In genomic region chr6:66401868-66402440, GRCm38 (mm10) we compare ENCODE assay signal across 11 mouse cellular contexts.
A peak's percentile ranks its signal among the peaks of the same experiment; 100 is the strongest.
DNase-seq lines count a peak whose midpoint lies in the region; ATAC-seq and TF ChIP-seq lines count a peak whose summit lies in the region.
"Had no signal": no experiment of that assay in that cellular context is flagged by ENCODE, and none has a peak within 500 bp of the region (broad histone marks: within the 10 kb centered on the region; RNA-seq: fewer than 3 reads in every experiment).

No protein-coding gene starts in this region.

- H3K36me3 ChIP-seq in heart, postnatal 0 days (replicated peaks; ENCODE audit: control insufficient read depth, insufficient read depth, low read length) = no peaks in the 10 kb centered on the region
- no peaks in the 10 kb centered on the region for H3K36me3 ChIP-seq in hindbrain, embryonic 12.5 days
- H3K36me3 ChIP-seq in neural tube, embryonic 11.5 days (ENCODE audit: control insufficient read depth, insufficient read depth, low read length) = no peaks in the 10 kb centered on the region
- H3K36me3 ChIP-seq: G1E; liver, embryonic 15.5 days had no signal

- no peak for DNase-seq in heart, postnatal 0 days (ENCODE audit: low spot score)
- no peak for DNase-seq in heart, postnatal 4 days
- DNase-seq in neural tube, embryonic 11.5 days (ENCODE audit: low spot score) = peak; percentile 12
- DNase-seq in adrenal gland, postnatal 4 days (ENCODE audit: low spot score in 2 of 2) = no peak
- no peak for DNase-seq in frontal cortex, postnatal 10 days (ENCODE audit: low spot score in 2 of 2)
- DNase-seq: adrenal gland, postnatal 10 days; gastrocnemius, postnatal 25 days had no signal

- no peak for TF ChIP-seq POLR2A in cortical plate, adult 2 months (IDR thresholded peaks at IDR 0.05; ENCODE audit: extremely low read depth, insufficient read depth, low read length)

- TF ChIP-seq CTCF in heart, postnatal 0 days (IDR thresholded peaks at IDR 0.05; ENCODE audit: low read depth) = no peak
- no peak for TF ChIP-seq CTCF in cortical plate, adult 2 months (IDR thresholded peaks at IDR 0.05; ENCODE audit: extremely low read depth, insufficient read depth, low read length)

- no peak overlapping the region for H3K9ac ChIP-seq in heart, postnatal 0 days (replicated peaks; ENCODE audit: low read depth, low read length)
- H3K9ac ChIP-seq in hindbrain, embryonic 12.5 days = no peak overlapping the region
- H3K9ac ChIP-seq in neural tube, embryonic 11.5 days (ENCODE audit: low read length) = no peak overlapping the region
- H3K9ac ChIP-seq: liver, embryonic 15.5 days had no signal

- no peak for ATAC-seq in heart, postnatal 0 days (ENCODE audit: insufficient read depth, low read depth)
- ATAC-seq in hindbrain, embryonic 12.5 days (ENCODE audit: low FRiP score) = no peak
- no peak for ATAC-seq in neural tube, embryonic 11.5 days (ENCODE audit: insufficient read depth, low FRiP score, low TSS enrichment)

- TF ChIP-seq EP300 in heart, postnatal 0 days (IDR thresholded peaks at IDR 0.05; ENCODE audit: low read depth) = no peak

- H3K4me3 ChIP-seq in heart, postnatal 0 days (ENCODE audit: low read depth, low read length) = peak overlapping the region; percentile 3; the same call in 1 of the 2 replicates
- H3K4me3 ChIP-seq in cortical plate, adult 2 months (ENCODE audit: insufficient read depth, low read length) = no peak overlapping the region
- no peak overlapping the region for H3K4me3 ChIP-seq in hindbrain, embryonic 12.5 days
- H3K4me3 ChIP-seq in neural tube, embryonic 11.5 days (ENCODE audit: low read depth, low read length) = no peak overlapping the region
- H3K4me3 ChIP-seq: liver, embryonic 15.5 days had no signal

- H3K27me3 ChIP-seq in heart, postnatal 0 days (ENCODE audit: control insufficient read depth, insufficient read depth, low read length) = no peaks in the 10 kb centered on the region
- no peaks in the 10 kb centered on the region for H3K27me3 ChIP-seq in hindbrain, embryonic 12.5 days
- H3K27me3 ChIP-seq in neural tube, embryonic 11.5 days (ENCODE audit: control insufficient read depth, insufficient read depth, low read length) = no peaks in the 10 kb centered on the region
- H3K27me3 ChIP-seq: liver, embryonic 15.5 days had no signal

- H3K27ac ChIP-seq in heart, postnatal 0 days (ENCODE audit: low read depth) = no peak overlapping the region
- H3K27ac ChIP-seq in cortical plate, adult 2 months (ENCODE audit: insufficient read depth, low read length) = 0 out of 2 replicates have a peak overlapping the region, but pooled peaks have one; percentile 31
- H3K27ac ChIP-seq in hindbrain, embryonic 12.5 days = peak overlapping the region; percentile 17; the same call in 1 of the 2 replicates
- H3K27ac ChIP-seq in neural tube, embryonic 11.5 days (ENCODE audit: low read depth, low read length) = peak overlapping the region; percentile 62; the same call in 1 of the 2 replicates
- H3K27ac ChIP-seq: liver, embryonic 15.5 days had no signal

- H3K4me1 ChIP-seq in heart, postnatal 0 days (ENCODE audit: control insufficient read depth, insufficient read depth) = peaks cover 3% of the 10 kb centered on the region; the same call in 1 of the 2 replicates
- H3K4me1 ChIP-seq in cortical plate, adult 2 months (ENCODE audit: control insufficient read depth, insufficient read depth, low read length) = no peaks in the 10 kb centered on the region
- H3K4me1 ChIP-seq in hindbrain, embryonic 12.5 days = peaks cover 8% of the 10 kb centered on the region
- H3K4me1 ChIP-seq in neural tube, embryonic 11.5 days (ENCODE audit: control insufficient read depth, insufficient read depth, low read length) = peaks cover 8% of the 10 kb centered on the region
- H3K4me1 ChIP-seq: liver, embryonic 15.5 days had no signal

- H3K9me3 ChIP-seq in heart, postnatal 0 days (replicated peaks; ENCODE audit: control insufficient read depth, low read length) = no peaks in the 10 kb centered on the region
- no peaks in the 10 kb centered on the region for H3K9me3 ChIP-seq in hindbrain, embryonic 12.5 days (replicated peaks)
- no peaks in the 10 kb centered on the region for H3K9me3 ChIP-seq in neural tube, embryonic 11.5 days (ENCODE audit: control insufficient read depth, low read length)
- H3K9me3 ChIP-seq: G1E; liver, embryonic 15.5 days had no signal

- 42% methylated on average over 5 of the region's 5 CpGs for WGBS in heart, postnatal 0 days
- WGBS in hindbrain, embryonic 12.5 days = 21% methylated on average over 5 of the region's 5 CpGs
- 19% methylated on average over 5 of the region's 5 CpGs for WGBS in neural tube, embryonic 11.5 days

- peak overlapping the region; percentile 37; the same call in 1 of the 2 replicates for H3K4me2 ChIP-seq in heart, postnatal 0 days (ENCODE audit: low read depth, low read length)
- no peak overlapping the region for H3K4me2 ChIP-seq in hindbrain, embryonic 12.5 days (replicated peaks)
- no peak overlapping the region for H3K4me2 ChIP-seq in neural tube, embryonic 11.5 days (ENCODE audit: low read depth)
- H3K4me2 ChIP-seq: liver, embryonic 15.5 days had no signal
